Mouse (Mus musculus) liver, embryonic 11.5 days (tissue): ENCODE results near the gene Txn2. TPM values are rescaled to one million over a fixed set of nuclear protein-coding genes. Genes with fewer than 3 reads are reported as not detected.

Source experiments
- ATAC-seq: fragments of 200-750 bp; cut with Nextera tagmentation; replicated peaks from 2 replicates; pipeline ENCODE4 v1.8.0; 2017; ENCODE audit warnings: moderate number of reproducible peaks, mild to moderate bottlenecking, moderate TSS enrichment, moderate library complexity; ENCODE audit not compliant: low FRiP score
- DNase-seq: peaks from one replicate; pipeline ENCODE4 v3.0.0-alpha.2; 2017; ENCODE audit warnings: low spot score
- H3K27ac ChIP-seq: fragments of 300-500 bp; sonication (generic); 2 replicates; pipeline ENCODE4 v1.5.1; 2014; ENCODE audit warnings: mild to moderate bottlenecking, low read depth, low read length, control low read depth
- H3K27me3 ChIP-seq: fragments of 300-500 bp; sonication (generic); replicated peaks from 2 replicates; pipeline ENCODE4 v1.6.1; 2014; ENCODE audit warnings: low read length, mixed read lengths; ENCODE audit not compliant: control insufficient read depth, insufficient read depth
- H3K36me3 ChIP-seq: fragments of 300-500 bp; sonication (generic); 2 replicates; pipeline ENCODE4 v1.6.1; 2014; ENCODE audit warnings: mild to moderate bottlenecking, low read length, moderate library complexity, mixed read lengths; ENCODE audit not compliant: control insufficient read depth, insufficient read depth
- H3K4me1 ChIP-seq: fragments of 300-500 bp; sonication (generic); replicated peaks from 2 replicates; pipeline ENCODE4 v1.6.1; 2014; ENCODE audit warnings: low read length, mixed read lengths; ENCODE audit not compliant: control insufficient read depth, insufficient read depth
- H3K4me2 ChIP-seq: fragments of 300-500 bp; sonication (generic); 2 replicates; pipeline ENCODE4 v1.6.1; 2014; ENCODE audit warnings: mild to moderate bottlenecking, control low read depth, moderate library complexity
- H3K4me3 ChIP-seq: fragments of 300-500 bp; sonication (generic); 2 replicates; pipeline ENCODE4 v1.5.1; 2014; ENCODE audit warnings: low read depth, low read length, control low read depth
- H3K9ac ChIP-seq: fragments of 300-500 bp; sonication (generic); 2 replicates; pipeline ENCODE4 v1.6.1; 2014; ENCODE audit warnings: low read depth, low read length, control low read depth
- H3K9me3 ChIP-seq: fragments of 300-500 bp; sonication (generic); 2 replicates; pipeline ENCODE4 v1.6.1; 2016; ENCODE audit warnings: low read length, inconsistent platforms, mixed read lengths; ENCODE audit not compliant: control insufficient read depth
- WGBS: fragments of 180-500 bp; shearing (Covaris S2); extraction: QIAGEN DNeasy Blood & Tissue Kit; methylation state at CpG from one replicate; pipeline ENCODE4 v1.1.7; 2014; 5-methylcytosine and 5-hydroxymethylcytosine counted together
- polyA plus RNA-seq: library from polyadenylated mRNA; unstranded; fragments of >200 nt; fragmentation: Nextera tagmentation; extraction: Ambion mirVana; gene quantifications from 2 replicates; pipeline ENCODE4 v1.2.1, GENCODE M21; 2014

Gene Txn2
- 377 and 390 TPM in 2 replicates for polyA plus RNA-seq

DNA sequence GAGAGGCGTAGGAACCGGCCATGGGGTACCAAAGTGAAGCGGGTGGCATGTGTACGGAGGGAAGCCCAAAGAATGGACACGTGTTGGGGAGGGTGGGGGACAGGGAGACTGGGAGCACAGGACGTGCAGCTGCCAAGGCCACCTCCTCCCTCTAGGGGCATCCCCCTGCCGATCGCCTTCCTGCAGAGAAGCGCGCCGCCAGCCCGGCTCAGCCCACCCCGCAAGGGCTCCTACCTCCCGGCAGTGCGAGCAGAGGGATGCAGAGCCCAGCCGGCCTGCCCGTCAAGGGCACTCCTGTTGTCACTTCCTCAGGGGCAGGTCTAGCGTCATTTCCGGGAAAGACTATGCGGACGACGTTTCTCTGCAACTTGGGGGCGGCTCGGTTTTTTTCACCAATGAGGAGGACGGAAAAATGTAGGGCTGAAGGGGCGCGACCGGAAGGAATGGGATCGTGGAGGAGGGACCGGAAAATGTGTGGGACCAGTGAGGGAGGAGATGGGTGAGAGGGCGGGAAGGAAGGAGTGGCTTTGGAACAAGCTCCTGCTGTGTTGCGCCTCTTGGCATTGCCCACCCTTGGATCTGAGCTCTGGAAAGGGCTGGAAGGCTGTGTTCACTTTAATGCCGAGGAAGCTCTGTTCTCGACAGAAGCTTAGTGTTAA, at the start of gene Txn2:
Gene Txn2, minus strand, starts transcription at position 334 of the 659 bp plus-strand sequence.
- Histone ChIP-seq H3K9me3 (no peaks in the 10 kb centered on the region), H3K4me2 (peak within 1 kb of the TSS; percentile 93), H3K36me3 (peaks cover 15% of the 10 kb centered on the region), H3K27ac (peak within 1 kb of the TSS; percentile 88), H3K9ac (peak within 1 kb of the TSS; percentile 84), H3K4me1 (peaks cover 31% of the 10 kb centered on the region), H3K4me3 (peak within 1 kb of the TSS; percentile 79), H3K27me3 (no peaks in the 10 kb centered on the region)
- DNase-seq (peak; percentile 94), ATAC-seq (peak; percentile 89)
- under 1% methylated on average over 34 of the region's 34 CpGs for WGBS

DNA sequence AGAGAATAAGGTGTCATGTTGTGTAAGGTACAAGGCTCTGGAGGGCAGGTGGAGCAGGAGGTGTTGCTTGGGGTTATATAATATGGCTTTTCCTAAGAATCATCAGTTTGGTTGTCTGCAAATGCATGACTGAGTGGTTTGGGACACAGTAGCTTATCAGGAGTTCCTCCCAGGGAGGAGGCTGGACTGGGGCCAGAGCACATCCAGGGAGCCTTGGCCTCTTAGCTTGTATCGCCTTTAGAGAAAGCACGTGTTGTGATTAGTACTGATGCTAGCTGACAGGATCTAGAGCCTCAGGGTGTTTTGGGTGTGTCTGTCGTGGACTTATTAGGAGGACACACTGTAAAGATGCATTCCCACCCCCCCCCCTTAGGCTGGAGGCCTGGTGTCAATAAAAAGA, 48.9 kb upstream of the Txn2 start:
- H3K27ac ChIP-seq: no peak overlapping the region
- no peak overlapping the region for H3K4me2 ChIP-seq
- ATAC-seq (no peak), DNase-seq (no peak)
- no peak overlapping the region for H3K4me3 ChIP-seq
- no peaks in the 10 kb centered on the region for H3K9me3 ChIP-seq
- peaks cover 14% of the 10 kb centered on the region for H3K4me1 ChIP-seq
- 55% methylated on average over 3 of the region's 3 CpGs for WGBS
- H3K27me3 ChIP-seq: peaks cover 6% of the 10 kb centered on the region; the same call in 1 of the 2 replicates
- no peak overlapping the region for H3K9ac ChIP-seq
- H3K36me3 ChIP-seq: no peaks in the 10 kb centered on the region

DNA sequence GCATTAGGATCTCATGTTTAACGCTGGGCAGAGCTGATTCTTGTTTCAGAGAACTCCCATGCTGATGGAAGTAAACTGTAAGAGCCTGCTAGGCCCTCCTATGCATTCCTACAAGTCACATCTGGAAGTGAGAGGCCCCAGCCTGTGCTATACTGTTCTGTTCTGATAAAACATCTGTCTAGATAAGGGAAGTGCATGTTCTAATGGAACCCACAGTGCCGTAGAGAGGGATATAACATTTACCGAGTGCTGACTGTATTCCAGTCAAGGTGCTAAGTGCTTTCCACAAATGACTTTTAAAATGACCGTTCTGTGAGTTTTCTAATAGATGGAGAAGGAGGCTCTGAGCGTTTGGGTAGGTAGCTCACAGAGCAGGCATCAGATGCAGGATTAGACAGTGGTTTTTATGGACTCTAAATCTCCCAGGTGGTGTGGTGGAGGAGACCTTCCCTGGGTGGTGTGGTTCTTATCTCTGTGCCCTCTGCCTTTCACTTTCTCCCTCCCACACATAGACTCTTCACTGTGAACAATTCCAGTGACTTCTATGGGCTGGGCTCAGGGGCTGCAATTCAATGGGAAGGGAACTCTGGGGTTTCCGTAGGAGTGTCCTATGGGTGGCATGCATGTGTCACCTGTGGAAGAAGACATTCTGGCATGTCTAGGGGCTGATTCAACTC, 45.5 kb upstream of the Txn2 start:
- peak overlapping the region; percentile 81 for H3K27ac ChIP-seq
- WGBS: 49% methylated on average over 6 of the region's 6 CpGs
- peak overlapping the region; percentile 51 for H3K9ac ChIP-seq
- no peaks in the 10 kb centered on the region for H3K36me3 ChIP-seq
- no peaks in the 10 kb centered on the region for H3K9me3 ChIP-seq
- no peak overlapping the region; the same call in 1 of the 2 replicates for H3K4me3 ChIP-seq
- H3K4me1 ChIP-seq: peaks cover 22% of the 10 kb centered on the region
- ATAC-seq (peak; percentile 88), DNase-seq (no peak)
- H3K4me2 ChIP-seq: peak overlapping the region; percentile 38
- no peaks in the 10 kb centered on the region for H3K27me3 ChIP-seq

DNA sequence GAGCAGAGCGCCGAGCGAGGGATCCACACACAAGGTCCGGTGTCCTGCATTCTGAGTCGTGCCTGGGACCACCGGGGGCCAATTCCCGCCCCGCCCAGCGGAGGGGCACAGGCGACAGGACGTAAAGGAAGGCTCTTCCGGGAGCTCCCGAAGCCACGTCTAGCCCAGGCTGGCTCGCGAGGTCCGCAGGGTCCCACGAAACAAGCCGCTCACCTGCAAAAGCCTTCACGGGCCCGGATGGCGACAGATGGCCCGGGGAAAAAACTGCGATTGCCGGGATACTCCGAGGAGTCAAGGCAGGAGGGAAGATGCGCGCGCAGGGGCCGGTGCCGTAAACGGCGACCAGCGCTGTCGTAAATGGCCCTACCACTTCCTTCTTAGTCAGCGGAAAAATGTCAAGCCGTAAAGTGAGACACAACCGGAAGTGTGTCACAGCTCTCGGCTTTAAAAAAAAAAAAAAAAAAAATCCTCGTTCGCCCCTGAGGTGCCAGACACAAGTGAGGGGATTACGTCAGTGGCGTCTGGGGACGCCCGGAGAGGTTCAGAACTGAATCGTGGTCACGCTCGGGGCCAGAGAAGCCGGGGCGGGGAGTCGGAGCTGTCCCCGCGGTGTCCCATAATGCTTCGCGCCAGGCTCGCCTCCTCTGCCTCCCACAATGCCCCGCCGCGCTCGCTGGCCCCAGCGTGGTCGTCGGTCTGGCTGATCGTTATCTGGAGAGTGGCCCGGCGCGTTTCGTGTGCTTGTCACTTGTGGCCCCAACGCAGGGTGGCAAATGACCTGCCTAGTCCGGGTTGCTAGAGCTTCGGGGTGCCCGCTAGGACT, 41.9 kb upstream of the Txn2 start, which contains the start of gene Eif3d:
Gene Eif3d, minus strand, starts transcription at position 344 of the 823 bp plus-strand sequence.
- H3K4me3 ChIP-seq: peak within 1 kb of the TSS; percentile 91
- H3K36me3 ChIP-seq: peaks cover 26% of the 10 kb centered on the region
- H3K27me3 ChIP-seq: no peaks in the 10 kb centered on the region
- peaks cover 32% of the 10 kb centered on the region for H3K4me1 ChIP-seq
- peak within 1 kb of the TSS; percentile 97 for H3K9ac ChIP-seq
- peak within 1 kb of the TSS; percentile 99 for H3K27ac ChIP-seq
- peak within 1 kb of the TSS; percentile 88 for H3K4me2 ChIP-seq
- no peaks in the 10 kb centered on the region for H3K9me3 ChIP-seq
- WGBS: under 1% methylated on average over 72 of the region's 72 CpGs
- DNase-seq (peak; percentile 96), ATAC-seq (peak; percentile 69)

- H3K27me3 ChIP-seq: no peaks in the 10 kb centered on the region
- ATAC-seq: 0 out of 2 replicates have a peak, but pooled peaks have one; percentile 5
- peaks cover 33% of the 10 kb centered on the region for H3K36me3 ChIP-seq
- peaks cover 31% of the 10 kb centered on the region for H3K4me1 ChIP-seq
- peak overlapping the region; percentile 91 for H3K4me3 ChIP-seq
- peak overlapping the region; percentile 97 for H3K9ac ChIP-seq
- 1% methylated on average over 15 of the region's 15 CpGs for WGBS
- peak overlapping the region; percentile 88 for H3K4me2 ChIP-seq
- no peak for DNase-seq
- no peaks in the 10 kb centered on the region for H3K9me3 ChIP-seq
- peak overlapping the region; percentile 99 for H3K27ac ChIP-seq
Measured at GRCm38 (mm10) chr15:77969940-77970469, 41.2 kb upstream of the Txn2 start.

DNA sequence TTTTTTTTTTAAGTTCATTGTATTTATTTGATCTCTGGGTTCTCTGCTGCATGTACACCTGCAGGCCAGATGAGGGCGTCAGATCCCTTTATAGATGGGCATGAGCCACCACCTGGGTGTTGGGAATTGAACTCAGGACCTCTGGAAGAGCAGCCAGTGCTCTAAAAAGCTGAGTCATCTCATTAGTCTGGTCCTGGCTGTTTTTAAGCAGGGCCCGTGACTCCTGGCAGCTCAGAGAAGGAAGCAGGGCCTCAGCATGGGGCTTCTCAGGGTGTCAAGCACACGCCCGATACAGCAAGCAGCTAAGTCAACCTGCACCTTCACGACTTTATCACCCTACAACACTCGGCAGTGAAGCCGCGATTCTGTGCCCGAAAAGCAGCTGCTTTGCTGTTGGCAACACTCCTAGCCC, 36.3 kb upstream of the Txn2 start:
- H3K4me3 ChIP-seq: no peak overlapping the region
- peak overlapping the region; percentile 65 for H3K27ac ChIP-seq
- peaks cover 79% of the 10 kb centered on the region for H3K36me3 ChIP-seq
- peaks cover 13% of the 10 kb centered on the region; the same call in 1 of the 2 replicates for H3K4me1 ChIP-seq
- H3K9ac ChIP-seq: no peak overlapping the region
- no peaks in the 10 kb centered on the region for H3K27me3 ChIP-seq
- H3K9me3 ChIP-seq: no peaks in the 10 kb centered on the region
- H3K4me2 ChIP-seq: no peak overlapping the region
- DNase-seq: no peak
- WGBS: 56% methylated on average over 9 of the region's 9 CpGs
- peak; percentile 85 for ATAC-seq

DNA sequence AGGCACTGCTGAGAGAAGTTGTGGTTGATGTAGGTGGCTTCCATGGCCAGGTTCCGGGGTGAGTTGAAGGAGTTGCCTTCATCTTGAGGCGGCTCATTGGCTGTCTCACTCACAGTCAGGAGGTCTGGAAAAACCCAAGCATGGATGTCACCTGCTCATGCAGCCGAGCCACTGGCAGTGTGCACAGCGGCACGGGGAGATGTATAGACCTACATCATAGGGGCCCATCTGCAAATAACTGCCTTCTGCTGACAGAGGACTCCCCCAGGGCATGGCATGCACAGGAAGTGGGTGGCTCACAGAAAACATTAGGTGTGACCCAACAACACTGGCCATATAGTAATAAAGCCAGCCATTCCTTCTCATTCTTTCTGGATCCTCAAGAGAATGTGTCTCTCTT, 33.6 kb upstream of the Txn2 start:
- no peak overlapping the region for H3K27ac ChIP-seq
- no peaks in the 10 kb centered on the region for H3K27me3 ChIP-seq
- no peak overlapping the region for H3K9ac ChIP-seq
- no peak overlapping the region for H3K4me3 ChIP-seq
- WGBS: 88% methylated on average over 5 of the region's 5 CpGs
- DNase-seq (no peak), ATAC-seq (no peak)
- no peaks in the 10 kb centered on the region for H3K9me3 ChIP-seq
- 0 out of 2 replicates have a peak, but pooled peaks cover 2% of the 10 kb centered on the region for H3K4me1 ChIP-seq
- no peak overlapping the region for H3K4me2 ChIP-seq
- peaks cover 85% of the 10 kb centered on the region for H3K36me3 ChIP-seq

- H3K4me1 ChIP-seq: peaks cover 13% of the 10 kb centered on the region
- WGBS: 86% methylated on average over 6 of the region's 6 CpGs
- H3K27me3 ChIP-seq: peaks cover 9% of the 10 kb centered on the region
- H3K9ac ChIP-seq: no peak overlapping the region
- no peak overlapping the region for H3K4me2 ChIP-seq
- no peak overlapping the region for H3K27ac ChIP-seq
- ATAC-seq: no peak
- peaks cover 68% of the 10 kb centered on the region for H3K36me3 ChIP-seq
- DNase-seq: no peak
- H3K9me3 ChIP-seq: no peaks in the 10 kb centered on the region
- no peak overlapping the region for H3K4me3 ChIP-seq
Measured at GRCm38 (mm10) chr15:77960693-77961092, 31.9 kb upstream of the Txn2 start.
